Mouse (Mus musculus): ENCODE results near the gene Orai1. TPM values are rescaled to one million over a fixed set of nuclear protein-coding genes. Genes with fewer than 3 reads are reported as not detected.

Gene Orai1
- polyA plus RNA-seq, 1 experiment from 2014 or later = 16.6 TPM

DNA sequence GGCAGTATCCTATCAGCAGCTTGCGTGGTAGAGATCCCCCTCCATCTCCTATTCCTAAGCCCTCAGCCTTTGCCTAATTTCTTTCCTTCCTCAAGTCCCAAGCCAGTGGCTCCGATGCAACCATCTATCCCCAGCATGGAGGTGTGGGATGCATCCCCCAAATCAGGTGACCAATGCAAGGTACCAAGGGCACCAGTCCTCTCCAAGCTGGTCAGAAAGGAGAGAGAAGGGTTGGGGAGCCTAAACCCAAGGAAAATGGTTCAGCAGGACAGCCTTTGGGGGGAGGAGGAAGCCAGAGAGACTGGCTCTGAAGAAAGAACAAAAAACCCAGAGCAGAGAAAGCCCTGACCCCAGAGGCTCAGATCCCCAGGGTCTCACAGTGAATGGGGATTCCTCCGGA is 29.6 kb upstream of the Orai1 start:
- peaks cover 20% of the 10 kb centered on the region for H3K4me1 ChIP-seq (ENCODE audit: control insufficient read depth, insufficient read depth, low read length)
- H3K27ac ChIP-seq (ENCODE audit: low read length) = no peak overlapping the region
- no peaks in the 10 kb centered on the region for H3K36me3 ChIP-seq (ENCODE audit: control insufficient read depth, insufficient read depth, low read length)
- ATAC-seq (ENCODE audit: insufficient read depth, low FRiP score) = no peak
- H3K9me3 ChIP-seq (replicated peaks; ENCODE audit: control insufficient read depth, low read length) = no peaks in the 10 kb centered on the region
- H3K9ac ChIP-seq (ENCODE audit: low read length) = no peak overlapping the region
- no peak overlapping the region for H3K4me3 ChIP-seq (replicated peaks; ENCODE audit: low read length)
- H3K27me3 ChIP-seq (ENCODE audit: control insufficient read depth, insufficient read depth, low read length) = no peaks in the 10 kb centered on the region
- no peak overlapping the region for H3K4me2 ChIP-seq (ENCODE audit: low read depth, low read length)
- 80% methylated on average over 3 of the region's 3 CpGs for WGBS

DNA sequence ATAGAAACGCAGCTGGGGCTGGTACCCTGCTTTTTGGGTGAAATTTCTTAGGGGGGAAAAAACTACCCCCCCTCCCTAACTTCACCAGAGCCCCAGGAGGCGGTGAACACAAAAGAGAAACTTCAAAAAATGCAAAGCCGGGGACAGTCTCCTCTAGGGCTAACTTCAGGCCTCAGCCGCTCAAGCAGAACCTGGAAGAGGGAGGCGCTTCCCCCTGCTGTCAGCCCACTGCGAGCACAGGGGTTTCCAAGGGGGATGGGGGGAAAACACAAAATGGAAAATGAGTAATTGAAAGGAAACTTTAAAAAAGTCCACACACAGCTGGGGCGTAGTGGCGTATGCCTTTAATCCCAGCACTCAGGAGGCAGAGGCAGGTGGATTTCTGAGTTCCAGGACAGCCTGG is 28.8 kb upstream of the Orai1 start:
- 59% methylated on average over 8 of the region's 8 CpGs for WGBS
- Histone ChIP-seq H3K36me3 (ENCODE audit: control insufficient read depth, insufficient read depth, low read length) (no peaks in the 10 kb centered on the region), H3K9me3 (replicated peaks; ENCODE audit: control insufficient read depth, low read length) (no peaks in the 10 kb centered on the region), H3K4me1 (ENCODE audit: control insufficient read depth, insufficient read depth, low read length) (peaks cover 22% of the 10 kb centered on the region), H3K9ac (ENCODE audit: low read length) (no peak overlapping the region), H3K27ac (ENCODE audit: low read length) (0 out of 2 replicates have a peak overlapping the region, but pooled peaks have one; percentile 38), H3K27me3 (ENCODE audit: control insufficient read depth, insufficient read depth, low read length) (no peaks in the 10 kb centered on the region), H3K4me2 (ENCODE audit: low read depth, low read length) (no peak overlapping the region), H3K4me3 (replicated peaks; ENCODE audit: low read length) (no peak overlapping the region)
- no peak for ATAC-seq (ENCODE audit: insufficient read depth, low FRiP score)

DNA sequence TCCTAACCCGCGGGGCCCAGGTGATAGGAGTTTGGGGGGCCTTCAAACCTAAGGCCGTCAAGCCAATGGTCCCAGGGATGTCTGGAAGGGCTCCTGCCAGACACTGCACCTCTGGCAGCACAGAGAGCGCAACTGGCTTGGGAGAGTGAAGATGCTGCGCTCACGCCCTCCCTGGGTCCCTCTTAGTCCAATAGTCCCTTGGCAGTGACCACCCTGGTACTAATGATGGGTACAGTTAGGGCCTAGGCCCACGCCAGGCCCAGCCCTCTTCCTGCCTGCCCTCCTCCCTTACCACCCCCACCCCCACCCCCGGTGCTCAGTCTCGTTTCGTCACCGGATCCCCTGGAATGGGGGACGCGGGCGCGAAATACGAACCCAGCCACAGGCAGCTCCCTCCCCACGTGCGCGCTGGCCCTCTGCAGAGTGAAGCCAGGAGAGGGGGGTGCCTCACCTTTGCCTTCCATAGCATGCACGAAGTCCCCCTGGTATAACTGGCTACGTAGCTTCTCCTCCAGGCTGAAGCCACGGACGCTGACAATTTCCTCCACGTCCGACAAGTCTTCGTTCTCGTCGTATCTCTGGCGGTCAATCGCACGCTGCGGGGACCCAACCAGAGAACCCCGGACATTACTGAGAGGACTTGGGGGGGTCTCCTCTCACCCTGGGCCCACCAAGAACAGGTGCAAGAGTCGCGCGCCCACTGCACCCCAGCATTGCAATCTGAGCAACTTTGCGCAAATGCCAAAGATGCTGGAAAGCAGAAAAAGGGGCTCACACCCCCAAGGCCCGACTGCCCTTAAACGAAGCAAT is 27.5 kb upstream of the Orai1 start:
- H3K36me3 ChIP-seq (ENCODE audit: control insufficient read depth, insufficient read depth, low read length) = no peaks in the 10 kb centered on the region
- peak; percentile 37; the same call in 1 of the 2 replicates for ATAC-seq (ENCODE audit: insufficient read depth, low FRiP score)
- peaks cover 22% of the 10 kb centered on the region for H3K4me1 ChIP-seq (ENCODE audit: control insufficient read depth, insufficient read depth, low read length)
- peak overlapping the region; percentile 87 for H3K9ac ChIP-seq (ENCODE audit: low read length)
- no peaks in the 10 kb centered on the region for H3K27me3 ChIP-seq (ENCODE audit: control insufficient read depth, insufficient read depth, low read length)
- 7% methylated on average over 39 of the region's 39 CpGs for WGBS
- peak overlapping the region; percentile 74 for H3K4me3 ChIP-seq (replicated peaks; ENCODE audit: low read length)
- no peaks in the 10 kb centered on the region for H3K9me3 ChIP-seq (replicated peaks; ENCODE audit: control insufficient read depth, low read length)
- H3K27ac ChIP-seq (ENCODE audit: low read length) = peak overlapping the region; percentile 32; the same call in 1 of the 2 replicates
- H3K4me2 ChIP-seq (ENCODE audit: low read depth, low read length) = peak overlapping the region; percentile 99

DNA sequence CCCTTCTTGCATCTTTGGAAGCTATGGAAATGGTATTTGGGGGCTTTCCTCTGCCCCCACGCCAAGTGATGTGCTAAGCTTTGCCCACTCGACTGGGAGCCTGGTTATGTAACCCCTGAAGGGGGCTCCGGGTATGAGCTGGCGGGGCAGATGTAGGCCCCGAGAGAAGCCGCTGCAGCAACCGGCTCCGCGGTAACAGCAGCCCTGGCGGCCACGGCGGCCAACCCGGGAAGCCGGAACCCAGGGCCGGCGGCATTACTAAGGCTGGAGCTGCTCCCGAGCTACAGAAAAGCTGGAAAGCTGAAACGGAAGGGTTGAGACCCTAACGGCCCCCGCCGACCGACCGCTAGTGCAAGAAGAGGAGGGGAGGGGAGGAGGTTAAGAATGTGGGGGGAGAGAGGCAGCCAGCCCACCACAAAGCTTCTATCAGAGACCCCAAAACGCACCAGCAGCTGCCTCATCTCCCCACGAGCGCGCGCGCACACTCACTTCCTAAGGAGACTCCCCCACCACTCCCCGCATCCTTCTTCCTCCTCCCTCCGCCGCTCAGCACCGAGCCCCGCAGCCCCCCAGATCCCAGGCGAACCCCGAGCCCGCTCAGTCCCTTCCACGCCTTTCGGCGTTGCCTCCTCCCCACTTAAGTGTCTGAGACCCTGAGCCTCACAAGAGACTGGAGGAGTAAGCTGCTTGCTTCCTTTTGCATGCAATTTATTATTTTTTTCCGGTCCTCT is 26.7 kb upstream of the Orai1 start:
- Histone ChIP-seq H3K27me3 (ENCODE audit: control insufficient read depth, insufficient read depth, low read length) (no peaks in the 10 kb centered on the region), H3K4me1 (ENCODE audit: control insufficient read depth, insufficient read depth, low read length) (peaks cover 22% of the 10 kb centered on the region), H3K4me3 (replicated peaks; ENCODE audit: low read length) (peak overlapping the region; percentile 74), H3K36me3 (ENCODE audit: control insufficient read depth, insufficient read depth, low read length) (no peaks in the 10 kb centered on the region), H3K4me2 (ENCODE audit: low read depth, low read length) (peak overlapping the region; percentile 99), H3K9ac (ENCODE audit: low read length) (peak overlapping the region; percentile 87), H3K27ac (ENCODE audit: low read length) (peak overlapping the region; percentile 32; the same call in 1 of the 2 replicates), H3K9me3 (replicated peaks; ENCODE audit: control insufficient read depth, low read length) (no peaks in the 10 kb centered on the region)
- peak; percentile 46; the same call in 1 of the 2 replicates for ATAC-seq (ENCODE audit: insufficient read depth, low FRiP score)
- under 1% methylated on average over 41 of the region's 41 CpGs for WGBS

DNA sequence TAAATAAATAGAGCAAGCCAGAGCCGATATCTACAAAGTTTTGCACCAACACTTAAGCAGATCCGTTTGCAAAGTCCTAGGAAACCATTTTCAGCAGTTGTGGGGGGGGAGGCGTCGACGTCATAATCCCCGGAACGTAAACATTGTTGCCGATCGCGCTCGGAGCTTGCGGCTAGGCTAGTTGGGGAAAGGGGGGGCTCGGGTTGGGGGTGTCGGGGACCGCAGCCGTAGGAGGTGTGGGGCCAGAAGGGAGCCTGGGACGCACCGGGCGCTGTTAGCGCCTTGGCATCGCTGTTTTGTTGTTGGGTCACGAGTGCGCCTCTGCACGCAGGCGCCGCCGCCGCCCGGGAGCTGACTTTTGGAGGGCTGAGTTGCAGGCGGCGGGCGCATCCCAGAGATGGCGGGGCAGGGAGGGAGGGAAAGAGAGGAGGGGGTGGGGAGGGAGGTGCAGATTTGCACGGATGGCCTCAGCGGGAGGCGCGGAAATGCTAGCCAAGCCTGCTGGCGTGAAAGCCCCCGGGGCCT is 25.8 kb upstream of the Orai1 start:
- peaks cover 22% of the 10 kb centered on the region for H3K4me1 ChIP-seq (ENCODE audit: control insufficient read depth, insufficient read depth, low read length)

DNA sequence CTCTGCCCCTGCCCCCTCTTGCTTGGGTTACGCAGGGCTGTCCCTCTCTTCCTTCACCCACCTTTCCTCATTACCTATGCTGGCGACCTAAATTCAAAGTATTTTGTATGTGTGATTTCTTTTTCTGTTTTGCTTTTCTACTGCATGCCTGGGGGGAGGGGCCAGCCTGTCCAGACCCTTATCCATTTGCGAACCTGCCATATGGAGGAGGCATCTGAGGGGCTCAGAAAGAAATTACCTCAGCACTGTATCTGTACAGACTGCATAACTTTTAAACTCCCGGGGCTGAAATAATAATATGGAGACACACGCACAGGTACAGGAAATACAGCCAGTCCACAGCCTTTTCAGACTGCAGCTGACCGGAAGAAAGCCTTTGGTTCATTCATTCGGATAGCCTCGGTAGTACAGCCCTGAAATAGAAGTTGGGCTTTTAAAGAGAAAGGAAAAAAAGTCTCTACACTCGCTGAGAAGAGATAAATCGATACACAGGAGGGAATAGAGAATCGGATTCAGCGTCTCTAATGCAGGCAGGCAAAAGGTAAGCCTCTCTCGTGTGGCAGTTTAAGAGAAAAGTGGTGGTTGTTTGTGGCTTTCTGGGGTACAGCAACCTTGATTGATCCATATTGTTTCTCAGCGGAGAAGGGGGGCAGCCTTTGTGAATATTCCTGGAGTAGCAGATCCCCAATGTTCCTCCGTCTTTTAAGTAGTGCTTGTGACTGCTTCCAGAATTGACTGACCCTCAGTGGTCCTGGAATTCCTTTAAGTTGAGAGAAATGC is 25.1 kb upstream of the Orai1 start, which contains the start of gene Kdm2b:
Gene Kdm2b, minus strand, starts transcription at position 273 of the 780 bp plus-strand sequence.
- H3K27ac ChIP-seq (ENCODE audit: low read length) = peak within 1 kb of the TSS; percentile 73
- no peaks in the 10 kb centered on the region for H3K36me3 ChIP-seq (ENCODE audit: control insufficient read depth, insufficient read depth, low read length)
- H3K4me3 ChIP-seq (replicated peaks; ENCODE audit: low read length) = peak within 1 kb of the TSS; percentile 74
- peak within 1 kb of the TSS; percentile 87 for H3K9ac ChIP-seq (ENCODE audit: low read length)
- no peaks in the 10 kb centered on the region for H3K9me3 ChIP-seq (replicated peaks; ENCODE audit: control insufficient read depth, low read length)
- peaks cover 23% of the 10 kb centered on the region for H3K4me1 ChIP-seq (ENCODE audit: control insufficient read depth, insufficient read depth, low read length)
- 8% methylated on average over 15 of the region's 15 CpGs for WGBS
- no peak for ATAC-seq (ENCODE audit: insufficient read depth, low FRiP score)
- H3K4me2 ChIP-seq (ENCODE audit: low read depth, low read length) = peak within 1 kb of the TSS; percentile 99
- no peaks in the 10 kb centered on the region for H3K27me3 ChIP-seq (ENCODE audit: control insufficient read depth, insufficient read depth, low read length)

More for the DNA sequence above, 25.8 kb upstream of the Orai1 start:
- no peaks in the 10 kb centered on the region for H3K36me3 ChIP-seq (ENCODE audit: control insufficient read depth, insufficient read depth, low read length)
- H3K4me3 ChIP-seq (replicated peaks; ENCODE audit: low read length) = peak overlapping the region; percentile 74
- WGBS = under 1% methylated on average over 34 of the region's 39 CpGs
- H3K9ac ChIP-seq (ENCODE audit: low read length) = peak overlapping the region; percentile 87
- H3K27me3 ChIP-seq (ENCODE audit: control insufficient read depth, insufficient read depth, low read length) = no peaks in the 10 kb centered on the region
- H3K4me2 ChIP-seq (ENCODE audit: low read depth, low read length) = peak overlapping the region; percentile 99
- H3K27ac ChIP-seq (ENCODE audit: low read length) = peak overlapping the region; percentile 73
- H3K9me3 ChIP-seq (replicated peaks; ENCODE audit: control insufficient read depth, low read length) = no peaks in the 10 kb centered on the region
- peak; percentile 64 for ATAC-seq (ENCODE audit: insufficient read depth, low FRiP score)

DNA sequence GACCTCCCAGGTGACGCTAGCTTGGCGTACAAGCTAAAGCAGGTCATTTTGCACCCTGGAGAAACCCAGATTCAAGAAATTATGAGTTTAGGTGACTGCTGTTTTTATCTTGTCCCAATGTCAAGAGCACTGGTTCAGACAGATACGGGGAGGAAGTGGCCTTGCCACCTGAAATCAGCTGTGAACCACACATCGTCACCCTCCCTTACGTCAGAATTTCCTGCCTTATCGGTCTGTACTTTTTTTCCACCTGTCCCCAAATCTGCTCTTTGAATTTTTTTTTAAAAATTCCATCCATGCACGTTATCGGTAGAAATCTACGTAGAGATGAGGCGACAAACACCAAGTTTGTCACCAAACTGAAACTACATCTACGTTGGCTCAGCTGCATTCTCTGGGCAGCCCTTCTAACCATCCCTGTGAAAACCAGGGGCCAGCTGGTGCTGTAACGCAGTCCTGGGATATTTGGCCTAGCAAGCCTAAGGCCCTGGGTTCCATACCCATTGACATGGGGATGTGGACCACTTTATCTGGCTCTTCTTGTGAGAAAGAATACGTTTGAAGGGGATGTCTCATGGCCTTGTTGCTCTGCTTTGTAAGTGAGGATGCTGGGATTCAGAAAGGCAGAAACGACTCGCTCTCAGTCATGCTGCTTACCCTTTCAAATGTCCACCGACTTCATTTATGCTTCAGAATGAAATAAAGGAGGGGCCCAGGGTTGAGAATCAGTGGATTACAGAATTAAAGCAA is 24.3 kb upstream of the Orai1 start:
- no peaks in the 10 kb centered on the region for H3K9me3 ChIP-seq (replicated peaks; ENCODE audit: control insufficient read depth, low read length)
- H3K4me1 ChIP-seq (ENCODE audit: control insufficient read depth, insufficient read depth, low read length) = peaks cover 25% of the 10 kb centered on the region
- H3K9ac ChIP-seq (ENCODE audit: low read length) = peak overlapping the region; percentile 87; the same call in 1 of the 2 replicates
- no peak for ATAC-seq (ENCODE audit: insufficient read depth, low FRiP score)
- peak overlapping the region; percentile 10; the same call in 1 of the 2 replicates for H3K27ac ChIP-seq (ENCODE audit: low read length)
- peak overlapping the region; percentile 74 for H3K4me3 ChIP-seq (replicated peaks; ENCODE audit: low read length)
- WGBS = 34% methylated on average over 16 of the region's 16 CpGs
- no peaks in the 10 kb centered on the region for H3K36me3 ChIP-seq (ENCODE audit: control insufficient read depth, insufficient read depth, low read length)
- peak overlapping the region; percentile 99 for H3K4me2 ChIP-seq (ENCODE audit: low read depth, low read length)
- H3K27me3 ChIP-seq (ENCODE audit: control insufficient read depth, insufficient read depth, low read length) = no peaks in the 10 kb centered on the region

DNA sequence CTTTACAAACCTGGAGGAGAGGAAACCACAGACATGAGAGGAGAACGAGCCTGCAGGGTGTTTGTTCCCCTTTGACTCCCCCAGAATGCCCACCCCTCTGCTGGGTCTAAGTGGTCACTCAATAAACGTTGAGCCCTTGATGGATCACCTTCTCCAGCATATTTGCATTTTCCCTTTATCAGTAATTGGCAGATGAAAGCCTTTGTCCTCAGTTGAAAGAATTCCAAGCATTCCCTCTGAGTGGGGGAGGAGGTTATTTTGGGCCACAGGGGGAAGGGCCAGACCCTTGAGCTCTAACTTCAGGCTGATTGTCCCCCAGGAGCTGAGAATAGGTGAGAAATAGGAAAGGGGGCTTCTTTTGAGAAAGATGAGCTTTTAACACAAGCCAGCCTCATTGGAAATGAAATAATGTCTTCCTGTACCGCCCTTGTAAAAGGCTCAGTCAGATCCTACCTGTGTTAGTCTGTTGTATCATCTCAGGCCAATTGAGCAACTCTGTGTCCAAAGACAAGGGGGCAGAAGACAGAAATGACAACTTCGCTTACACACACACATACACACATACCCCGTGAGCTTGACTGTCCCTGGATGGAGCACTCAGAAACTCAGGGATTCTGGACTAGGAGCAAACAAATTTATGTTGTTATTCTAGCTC is 23.4 kb upstream of the Orai1 start:
- no peaks in the 10 kb centered on the region for H3K9me3 ChIP-seq (replicated peaks; ENCODE audit: control insufficient read depth, low read length)
- no peak overlapping the region for H3K4me2 ChIP-seq (ENCODE audit: low read depth, low read length)
- peaks cover 25% of the 10 kb centered on the region for H3K4me1 ChIP-seq (ENCODE audit: control insufficient read depth, insufficient read depth, low read length)
- no peak overlapping the region for H3K27ac ChIP-seq (ENCODE audit: low read length)
- ATAC-seq (ENCODE audit: insufficient read depth, low FRiP score) = no peak
- no peaks in the 10 kb centered on the region for H3K36me3 ChIP-seq (ENCODE audit: control insufficient read depth, insufficient read depth, low read length)
- no peak overlapping the region for H3K9ac ChIP-seq (ENCODE audit: low read length)
- H3K4me3 ChIP-seq (replicated peaks; ENCODE audit: low read length) = no peak overlapping the region
- no peaks in the 10 kb centered on the region for H3K27me3 ChIP-seq (ENCODE audit: control insufficient read depth, insufficient read depth, low read length)
- 37% methylated on average over 5 of the region's 5 CpGs for WGBS
